ENCODE assay signal across 16 mouse cellular contexts in genomic region chr5:142473696-142474095, GRCm38 (mm10). TPM values are rescaled to one million over a fixed set of nuclear protein-coding genes. Genes with fewer than 3 reads are reported as not detected.
DNase-seq lines count a peak whose midpoint lies in the region; ATAC-seq and TF ChIP-seq lines count a peak whose summit lies in the region.
"Had no signal": no experiment of that assay in that cellular context is flagged by ENCODE, and none has a peak within 500 bp of the region (broad histone marks: within the 10 kb centered on the region; RNA-seq: fewer than 3 reads in every experiment).

No protein-coding gene starts in this region.

- no peaks in the 10 kb centered on the region for H3K9me3 ChIP-seq in hindbrain, embryonic 12.5 days (replicated peaks)
- no peaks in the 10 kb centered on the region for H3K9me3 ChIP-seq in midbrain, postnatal 0 days (ENCODE audit: low read length)
- H3K9me3 ChIP-seq: liver, embryonic 13.5 days had no signal

- peaks cover 8% of the 10 kb centered on the region for H3K4me1 ChIP-seq in hindbrain, embryonic 12.5 days
- H3K4me1 ChIP-seq in midbrain, postnatal 0 days (ENCODE audit: insufficient read depth, low read length) = no peaks in the 10 kb centered on the region
- H3K4me1 ChIP-seq: liver, embryonic 13.5 days had no signal

- intact Hi-C loops in gastrocnemius, adult 2 months (cut with DNase I) = no loop called here

- DNase-seq in frontal cortex, postnatal 25 days (ENCODE audit: low spot score in 2 of 2) = no peak
- DNase-seq in brain, adult 2 months (ENCODE audit: low read depth, low spot score) = peak; percentile 89
- DNase-seq in midbrain, postnatal 0 days (ENCODE audit: low spot score) = peak; percentile 67
- no peak for DNase-seq in urinary bladder, postnatal 10 days (ENCODE audit: low spot score)
- DNase-seq in gastrocnemius, adult 2 months = no peak
- no peak for DNase-seq in spleen, postnatal 14 days (ENCODE audit: low spot score in 2 of 2)
- DNase-seq: adrenal gland, postnatal 14 days; cerebellum, adult 9-10 months; liver, embryonic 13.5 days; lung, postnatal 4 days had no signal

- H3K27ac ChIP-seq in hindbrain, embryonic 12.5 days = 0 out of 2 replicates have a peak overlapping the region, but pooled peaks have one; percentile 26
- no peak overlapping the region for H3K27ac ChIP-seq in midbrain, postnatal 0 days (ENCODE audit: low read depth, low read length)
- H3K27ac ChIP-seq in gastrocnemius, adult 2 months = no peak overlapping the region
- H3K27ac ChIP-seq: liver, embryonic 13.5 days had no signal

- H3K36me3 ChIP-seq in hindbrain, embryonic 12.5 days = peaks cover 46% of the 10 kb centered on the region
- H3K36me3 ChIP-seq in midbrain, postnatal 0 days (ENCODE audit: insufficient read depth, low read length) = peaks cover 17% of the 10 kb centered on the region

- H3K4me2 ChIP-seq in hindbrain, embryonic 12.5 days (replicated peaks) = 0 out of 2 replicates have a peak overlapping the region, but pooled peaks have one; percentile 3
- H3K4me2 ChIP-seq in midbrain, postnatal 0 days (ENCODE audit: low read depth, low read length, poor library complexity, severe bottlenecking) = no peak overlapping the region
- H3K4me2 ChIP-seq: heart, embryonic 11.5 days; liver, embryonic 13.5 days had no signal

- no peak for TF ChIP-seq CTCF in midbrain, postnatal 0 days (IDR thresholded peaks at IDR 0.05)
- no peak for TF ChIP-seq CTCF in gastrocnemius, adult 2 months (IDR thresholded peaks at IDR 0.05)

- peak; percentile 86 for ATAC-seq in frontal cortex, adult (ENCODE audit: low TSS enrichment)
- ATAC-seq in hindbrain, embryonic 12.5 days (ENCODE audit: low FRiP score) = no peak
- peak; percentile 50; the same call in 1 of the 2 replicates for ATAC-seq in midbrain, postnatal 0 days (ENCODE audit: low FRiP score)
- ATAC-seq: CD4-positive, CD25-positive, alpha-beta regulatory T cell, adult 4 months; intestine, embryonic 16.5 days had no signal

- H3K4me3 ChIP-seq in hindbrain, embryonic 12.5 days = no peak overlapping the region
- H3K4me3 ChIP-seq in midbrain, postnatal 0 days (ENCODE audit: low read depth, low read length) = no peak overlapping the region
- no peak overlapping the region for H3K4me3 ChIP-seq in gastrocnemius, adult 2 months
- H3K4me3 ChIP-seq: liver, embryonic 13.5 days had no signal

- WGBS in hindbrain, embryonic 12.5 days = 56% methylated on average over 10 of the region's 10 CpGs
- WGBS in midbrain, postnatal 0 days = 62% methylated on average over 10 of the region's 10 CpGs

- no peak overlapping the region for H3K9ac ChIP-seq in hindbrain, embryonic 12.5 days
- no peak overlapping the region for H3K9ac ChIP-seq in midbrain, postnatal 0 days (replicated peaks; ENCODE audit: low read length, poor library complexity, severe bottlenecking)
- H3K9ac ChIP-seq: liver, embryonic 13.5 days had no signal

- no peaks in the 10 kb centered on the region for H3K27me3 ChIP-seq in hindbrain, embryonic 12.5 days
- no peaks in the 10 kb centered on the region for H3K27me3 ChIP-seq in midbrain, postnatal 0 days (ENCODE audit: insufficient read depth, low read length)
- H3K27me3 ChIP-seq: liver, embryonic 13.5 days had no signal

RNA-seq across cellular contexts. Expression of gene Ap5z1, which starts 10.0 kb away (rescaled TPM):
- 14.9 and 15.6 TPM in 2 replicates for polyA plus RNA-seq in hindbrain, embryonic 12.5 days (2016; fragmentation: Nextera tagmentation; extraction: Ambion mirVana)
- 11.5 and 15.3 TPM in 2 replicates for total RNA-seq in midbrain, postnatal 0 days (2014; rRNA removed)
- 6.6 and 7.1 TPM in 2 replicates for polyA plus RNA-seq in midbrain, postnatal 0 days (2015; fragmentation: Nextera tagmentation; extraction: Ambion mirVana)
- 1 to 10 TPM; 3.7 to 5.0 TPM for total RNA-seq in gastrocnemius, adult 2 months (2021)

RNA-seq across cellular contexts. Expression of gene Papolb, which starts 56.2 kb away (rescaled TPM):
- 0.32 and 0.36 TPM in 2 replicates for polyA plus RNA-seq in hindbrain, embryonic 12.5 days (2016; fragmentation: Nextera tagmentation; extraction: Ambion mirVana)
- 0.66 and 0.85 TPM in 2 replicates for total RNA-seq in midbrain, postnatal 0 days (2014; rRNA removed)
- polyA plus RNA-seq in midbrain, postnatal 0 days (2015; fragmentation: Nextera tagmentation; extraction: Ambion mirVana) = 0.09 and 0.14 TPM in 2 replicates
- total RNA-seq in gastrocnemius, adult 2 months (2021) = under 1 TPM; 0.08 to 0.14 TPM
- polyA plus RNA-seq: CD4-positive, CD25-positive, alpha-beta regulatory T cell, adult 4 months; intestine, embryonic 16.5 days; liver, embryonic 13.5 days; stomach, embryonic 16.5 days had no signal

Comparison
In these comparisons a context has a peak if more than half of its experiments do, and no peak if none do; other contexts are left out.
1. DNase-seq: peak in brain, adult 2 months (single experiment) and midbrain, postnatal 0 days (single experiment); none in frontal cortex, postnatal 25 days (0 of 2), urinary bladder, postnatal 10 days (single experiment), gastrocnemius, adult 2 months (single experiment) and spleen, postnatal 14 days (0 of 2).